Mouse (Mus musculus) small intestine, adult 2 months (tissue): ENCODE data around the gene Nol10.

Experiments
- CTCF ChIP-seq: fragments of 200-500 bp; IDR thresholded peaks from 2 replicates; pipeline ENCODE4 v1.5.1; 2012; ENCODE audit warnings: low read depth, mild to moderate bottlenecking, control low read depth, inconsistent platforms, low read length, moderate library complexity, mixed read lengths; ENCODE audit not compliant: insufficient replicate concordance, insufficient read length; ENCODE audit errors: extremely low read depth
- POLR2A ChIP-seq: fragments of 200-500 bp; IDR thresholded peaks from 2 replicates; pipeline ENCODE4 v1.6.1; 2012; ENCODE audit warnings: low read depth, mild to moderate bottlenecking, control low read depth, inconsistent platforms, low read length, moderate library complexity

DNA sequence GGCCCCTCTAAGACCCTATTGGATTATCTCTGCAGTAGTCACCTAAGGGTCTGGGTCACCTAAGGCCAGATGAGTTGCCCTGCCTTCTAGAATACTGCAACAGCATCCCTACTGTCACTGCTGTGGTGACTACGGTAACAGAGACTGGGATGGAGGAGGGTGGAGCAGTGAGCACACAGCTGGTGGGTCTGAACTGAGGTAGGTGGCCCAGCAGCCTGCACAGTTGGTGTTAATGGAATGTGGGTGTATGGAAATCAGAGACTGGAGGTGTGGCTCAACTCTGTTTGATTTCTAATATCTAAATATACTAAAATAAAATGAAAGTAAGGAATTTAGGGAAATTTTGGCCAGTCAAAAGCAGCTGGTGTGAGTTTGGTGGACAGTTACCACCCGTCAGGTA is 88.2 kb downstream of the Nol10 start:
- TF ChIP-seq CTCF, result no peak
- TF ChIP-seq POLR2A, result no peak
